Mouse (Mus musculus) thymus, adult 2 months (tissue): ENCODE results near the gene Atg4d. TPM values are rescaled to one million over a fixed set of nuclear protein-coding genes. Genes with fewer than 3 reads are reported as not detected.
"Not testable (repeated sequence)": the region's sequence is repeated elsewhere in the genome, so short reads cannot be mapped to it uniquely, and the experiment has no call there.

Experiments
- DNase-seq: peaks from one replicate; pipeline ENCODE4 v3.0.0; 2021
- H3K27ac ChIP-seq: fragments of 200-500 bp; 2 replicates; pipeline ENCODE4 v1.5.1; 2012; ENCODE audit warnings: low read length, control low read depth; ENCODE audit not compliant: control insufficient read depth, insufficient read depth
- H3K27me3 ChIP-seq: fragments of 200-500 bp; 2 replicates; pipeline ENCODE4 v1.6.1; 2012; ENCODE audit warnings: mild to moderate bottlenecking, low read length, moderate library complexity, mixed read lengths; ENCODE audit not compliant: control insufficient read depth, insufficient read depth
- H3K36me3 ChIP-seq: fragments of 200-500 bp; 2 replicates; pipeline ENCODE4 v1.6.1; 2012; ENCODE audit warnings: mild to moderate bottlenecking, low read length, moderate library complexity; ENCODE audit not compliant: control insufficient read depth, insufficient read depth
- H3K4me1 ChIP-seq: fragments of 200-500 bp; replicated peaks from 2 replicates; pipeline ENCODE4 v1.6.1; 2012; ENCODE audit warnings: low read length; ENCODE audit not compliant: control insufficient read depth, insufficient read depth
- H3K4me3 ChIP-seq: fragments of 200-500 bp; 2 replicates; pipeline ENCODE4 v1.5.1; 2012; ENCODE audit warnings: mild to moderate bottlenecking, low read length, control low read depth, moderate library complexity; ENCODE audit not compliant: control insufficient read depth, insufficient read depth
- CTCF ChIP-seq: fragments of 200-500 bp; IDR thresholded peaks from 2 replicates; pipeline ENCODE4 v1.5.1; 2012; ENCODE audit warnings: mild to moderate bottlenecking, control low read depth, low read length, moderate library complexity, borderline replicate concordance; ENCODE audit not compliant: control insufficient read depth, poor library complexity, insufficient read depth; ENCODE audit errors: extremely low read depth
- POLR2A ChIP-seq: fragments of 200-500 bp; IDR thresholded peaks from 2 replicates; pipeline ENCODE4 v1.6.1; 2012; ENCODE audit warnings: mild to moderate bottlenecking, low read length, control low read depth, moderate library complexity; ENCODE audit not compliant: control insufficient read depth, poor library complexity, insufficient read depth; ENCODE audit errors: extremely low read depth
- WGBS: fragments of 180-500 bp; shearing (Covaris S2); methylation state at CpG from one replicate; pipeline ENCODE4 v1.1.7; 2018; 5-methylcytosine and 5-hydroxymethylcytosine counted together
- polyA plus RNA-seq: library from polyadenylated mRNA; depleted of rRNA; stranded (reverse); fragments of >200 nt; gene quantifications from 2 replicates; pipeline ENCODE4 v1.2.3, GENCODE M21; 2012; rRNA removed

Gene Atg4d
- polyA plus RNA-seq, 1 experiment: 87.7 TPM

DNA sequence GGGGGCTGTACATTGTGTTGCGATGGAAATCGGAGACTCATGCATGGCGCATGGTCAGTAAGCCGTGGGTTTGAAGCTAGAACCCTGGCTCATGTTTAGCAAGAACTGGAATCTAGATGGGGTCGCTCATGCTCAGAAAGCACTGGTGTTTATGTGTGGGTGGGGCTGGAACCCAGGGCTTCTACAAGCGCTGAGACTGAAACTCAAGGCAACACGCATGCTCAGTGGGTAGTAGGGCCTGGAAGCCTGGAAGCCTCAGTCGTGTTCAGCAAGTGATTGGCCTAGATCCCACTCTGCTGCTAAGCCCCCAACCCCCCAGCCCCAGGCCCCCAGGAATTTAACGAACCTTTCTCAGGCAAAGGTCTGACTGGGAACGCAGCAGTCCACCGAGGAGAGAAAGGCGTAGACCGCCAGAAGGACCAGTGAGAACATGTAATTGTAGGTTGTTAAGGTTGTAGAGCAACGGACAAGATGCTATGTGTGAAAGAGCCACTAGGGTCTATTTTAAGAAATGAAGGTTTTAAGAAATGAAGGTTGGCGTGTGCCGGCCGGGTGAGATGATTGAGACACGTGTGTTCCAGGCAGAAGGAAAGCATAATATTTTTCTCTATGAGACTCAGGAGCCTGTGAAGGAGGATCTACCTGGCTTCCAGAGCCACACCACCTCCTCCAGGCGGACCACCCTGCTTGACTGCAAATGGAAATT is 57.3 kb downstream of the Atg4d start:
- peak; percentile 73 for DNase-seq
- WGBS: 16% methylated on average over 19 of the region's 19 CpGs
- TF ChIP-seq CTCF: no peak
- no peak for TF ChIP-seq POLR2A
- no peaks in the 10 kb centered on the region for H3K36me3 ChIP-seq
- peak overlapping the region; percentile 97 for H3K27ac ChIP-seq
- no peaks in the 10 kb centered on the region for H3K27me3 ChIP-seq
- peak overlapping the region; percentile 75 for H3K4me3 ChIP-seq
- H3K4me1 ChIP-seq: peaks cover 49% of the 10 kb centered on the region

DNA sequence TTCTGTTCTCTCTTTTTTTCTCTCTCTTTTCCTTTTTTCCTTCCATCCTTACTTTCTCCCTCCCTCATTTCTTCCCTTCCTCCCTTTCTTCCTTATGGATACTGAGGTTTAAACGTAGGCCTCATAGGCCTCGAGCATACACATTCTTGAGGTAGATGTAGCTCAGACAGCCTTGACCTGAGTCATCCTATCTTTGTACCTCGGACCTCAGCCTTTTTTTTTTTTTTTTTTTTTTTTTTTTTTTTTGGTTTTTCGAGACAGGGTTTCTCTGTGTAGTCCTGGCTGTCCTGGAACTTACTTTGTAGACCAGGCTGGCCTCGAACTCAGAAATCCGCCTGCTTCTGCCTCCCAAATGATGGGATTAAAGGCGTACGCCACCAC is 57.8 kb downstream of the Atg4d start:
- Histone ChIP-seq H3K4me3 (peak overlapping the region; percentile 16), H3K27ac (peak overlapping the region; percentile 97)

GRCm38 (mm10) chr9:21324269-21324668 is 59.2 kb downstream of the Atg4d start:
- TF ChIP-seq POLR2A: no peak
- TF ChIP-seq CTCF: no peak
- Histone ChIP-seq H3K4me3 (no peak overlapping the region), H3K27ac (no peak overlapping the region), H3K27me3 (no peaks in the 10 kb centered on the region), H3K36me3 (no peaks in the 10 kb centered on the region), H3K4me1 (peaks cover 54% of the 10 kb centered on the region)
- no peak for DNase-seq
- 92% methylated on average over 11 of the region's 11 CpGs for WGBS

More for the DNA sequence above, 57.8 kb downstream of the Atg4d start:
- peaks cover 52% of the 10 kb centered on the region for H3K4me1 ChIP-seq
- DNase-seq, H3K27me3 ChIP-seq, H3K36me3 ChIP-seq: not testable (repeated sequence)
- 56% methylated on average over 8 of the region's 8 CpGs for WGBS

Other genes starting within 250 kb of the Atg4d start
- 78.1 and 90.8 TPM in 2 replicates for gene Icam1, start 249.3 kb upstream of the Atg4d start, polyA plus RNA-seq
- 0.26 and 0.71 TPM in 2 replicates for gene Icam4, start 235.9 kb upstream of the Atg4d start, polyA plus RNA-seq
- 0.63 and 1.0 TPM in 2 replicates for gene Icam5, start 233.2 kb upstream of the Atg4d start, polyA plus RNA-seq
- 0.79 and 1.1 TPM in 2 replicates for gene Zglp1, start 198.2 kb upstream of the Atg4d start, polyA plus RNA-seq
- gene Gm49373, start 192.2 kb upstream of the Atg4d start, polyA plus RNA-seq: 0.47 and 0.48 TPM in 2 replicates
- gene Fdx1l, start 191.7 kb upstream of the Atg4d start, polyA plus RNA-seq: 52.0 and 67.8 TPM in 2 replicates
- 13.5 and 18.0 TPM in 2 replicates for gene Gm38431, start 173.3 kb upstream of the Atg4d start, polyA plus RNA-seq
- gene Raver1, start 173.3 kb upstream of the Atg4d start, polyA plus RNA-seq: 229 and 270 TPM in 2 replicates
- 50.7 and 51.1 TPM in 2 replicates for gene Tyk2, start 134.1 kb upstream of the Atg4d start, polyA plus RNA-seq
- 91.1 and 92.5 TPM in 2 replicates for gene Cdc37, start 115.3 kb upstream of the Atg4d start, polyA plus RNA-seq
- gene Pde4a, start 99.6 kb upstream of the Atg4d start, polyA plus RNA-seq: 6.1 and 6.8 TPM in 2 replicates
- 115 and 122 TPM in 2 replicates for gene Keap1, start 25.9 kb upstream of the Atg4d start, polyA plus RNA-seq
- gene S1pr5, start 16.9 kb upstream of the Atg4d start, polyA plus RNA-seq: 0.70 and 0.78 TPM in 2 replicates
- gene Kri1, start 22.7 kb downstream of the Atg4d start, polyA plus RNA-seq: 56.5 and 57.9 TPM in 2 replicates
- 319 and 330 TPM in 2 replicates for gene Cdkn2d, start 26.1 kb downstream of the Atg4d start, polyA plus RNA-seq
- 9.6 and 11.1 TPM in 2 replicates for gene Ap1m2, start 47.0 kb downstream of the Atg4d start, polyA plus RNA-seq
- 477 and 505 TPM in 2 replicates for gene Slc44a2, start 55.4 kb downstream of the Atg4d start, polyA plus RNA-seq
- 151 and 157 TPM in 2 replicates for gene Ilf3, start 102.6 kb downstream of the Atg4d start, polyA plus RNA-seq
- gene Qtrt1, start 146.5 kb downstream of the Atg4d start, polyA plus RNA-seq: 46.4 and 48.2 TPM in 2 replicates
- 374 and 422 TPM in 2 replicates for gene Dnm2, start 159.6 kb downstream of the Atg4d start, polyA plus RNA-seq
- 12.8 and 17.0 TPM in 2 replicates for gene Tmed1, start 245.0 kb downstream of the Atg4d start, polyA plus RNA-seq